Mouse (Mus musculus) liver, embryonic 15.5 days (tissue): Measurements from ENCODE around the gene Pfdn6. TPM values are rescaled to one million over a fixed set of nuclear protein-coding genes. Genes with fewer than 3 reads are reported as not detected.

ENCODE experiments used
- ATAC-seq: fragments of 200-750 bp; cut with Nextera tagmentation; 2 replicates; pipeline ENCODE4 v1.8.0; 2017; ENCODE audit warnings: moderate number of reproducible peaks, mild to moderate bottlenecking, moderate library complexity; ENCODE audit not compliant: insufficient read depth
- H3K27ac ChIP-seq: fragments of 300-500 bp; sonication (generic); replicated peaks from 2 replicates; pipeline ENCODE4 v1.5.1; 2015; ENCODE audit warnings: mild to moderate bottlenecking, inconsistent platforms
- H3K27me3 ChIP-seq: fragments of 300-500 bp; sonication (generic); 2 replicates; pipeline ENCODE4 v1.6.1; 2015; ENCODE audit warnings: mild to moderate bottlenecking, inconsistent platforms
- H3K36me3 ChIP-seq: fragments of 300-500 bp; sonication (generic); replicated peaks from 2 replicates; pipeline ENCODE4 v1.6.1; 2015; ENCODE audit warnings: moderate library complexity, mild to moderate bottlenecking, inconsistent platforms
- H3K4me1 ChIP-seq: fragments of 300-500 bp; sonication (generic); replicated peaks from 2 replicates; pipeline ENCODE4 v1.6.1; 2015; ENCODE audit warnings: inconsistent platforms
- H3K4me2 ChIP-seq: fragments of 300-500 bp; sonication (generic); 2 replicates; pipeline ENCODE4 v1.6.1; 2015; ENCODE audit warnings: moderate library complexity, mild to moderate bottlenecking, inconsistent platforms
- H3K4me3 ChIP-seq: fragments of 300-500 bp; sonication (generic); replicated peaks from 2 replicates; pipeline ENCODE4 v1.5.1; 2015; ENCODE audit warnings: mild to moderate bottlenecking, inconsistent platforms
- H3K9ac ChIP-seq: fragments of 300-500 bp; sonication (generic); 2 replicates; pipeline ENCODE4 v1.6.1; 2015; ENCODE audit warnings: moderate library complexity, mild to moderate bottlenecking, inconsistent platforms
- H3K9me3 ChIP-seq: fragments of 300-500 bp; sonication (generic); replicated peaks from 2 replicates; pipeline ENCODE4 v1.6.1; 2016; ENCODE audit warnings: inconsistent platforms
- WGBS: fragments of 180-500 bp; shearing (Covaris S2); methylation state at CpG from one replicate; pipeline ENCODE4 v1.1.7; 2015; ENCODE audit warnings: mixed read lengths; ENCODE audit not compliant: insufficient replicate concordance; 5-methylcytosine and 5-hydroxymethylcytosine counted together
- polyA plus RNA-seq: library from polyadenylated mRNA; unstranded; fragments of >200 nt; fragmentation: Nextera tagmentation; extraction: Ambion mirVana; gene quantifications from 2 replicates; pipeline ENCODE4 v1.2.1, GENCODE M21; 2015

The Pfdn6 gene
- polyA plus RNA-seq, 1 experiment from 2014 or later, result 96.8 TPM

DNA sequence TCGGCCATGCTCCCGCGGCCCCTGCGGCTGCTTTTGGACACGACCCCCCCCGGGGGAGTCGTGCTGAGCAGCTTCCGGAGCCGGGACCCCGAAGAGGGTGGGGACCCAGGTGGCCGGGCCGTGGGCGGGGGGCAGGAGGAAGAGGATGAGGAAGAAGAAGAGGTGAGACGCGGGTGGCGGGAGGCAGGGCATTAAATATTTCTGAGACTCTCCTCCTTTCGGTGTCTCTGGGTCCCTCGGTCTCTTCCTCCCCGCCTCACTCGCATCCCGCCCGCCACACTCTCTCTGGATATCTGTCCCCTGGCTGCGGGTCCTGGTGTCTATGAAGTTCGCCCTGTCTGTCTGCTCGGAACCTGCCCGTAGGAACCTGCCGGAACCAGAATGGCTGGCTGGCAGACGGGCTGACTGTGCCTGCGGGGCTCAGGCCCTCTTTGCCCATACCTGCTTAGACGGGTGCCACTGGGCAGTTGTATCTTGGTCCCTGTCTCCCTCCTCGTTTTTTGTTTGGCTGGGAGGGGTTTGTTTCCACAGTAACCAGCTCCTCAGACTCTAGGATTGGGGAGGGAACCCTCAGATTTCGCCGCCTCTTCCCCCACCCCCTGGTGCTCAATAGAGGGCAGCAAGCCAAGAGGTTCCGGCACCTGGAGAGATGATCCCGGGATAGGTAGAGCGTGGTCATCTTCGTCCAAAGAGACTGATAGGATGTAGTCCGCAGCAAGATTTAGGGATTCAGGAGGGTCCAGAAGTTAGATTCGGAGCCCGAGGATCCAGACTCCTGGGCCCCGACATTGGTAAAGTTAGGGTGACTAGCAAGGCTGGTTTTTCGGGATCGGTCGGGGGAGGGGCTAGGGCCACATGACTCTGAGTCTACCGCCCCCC, 9.6 kb downstream of the Pfdn6 start:
- Histone ChIP-seq H3K36me3 (peaks cover 56% of the 10 kb centered on the region), H3K4me3 (peak overlapping the region; percentile 75), H3K9ac (peak overlapping the region; percentile 86), H3K9me3 (no peaks in the 10 kb centered on the region), H3K4me2 (peak overlapping the region; percentile 99), H3K27me3 (no peaks in the 10 kb centered on the region), H3K27ac (peak overlapping the region; percentile 93), H3K4me1 (peaks cover 61% of the 10 kb centered on the region)
- WGBS, result 1% methylated on average over 45 of the region's 45 CpGs
- ATAC-seq, result peak; percentile 6; the same call in 1 of the 2 replicates

DNA sequence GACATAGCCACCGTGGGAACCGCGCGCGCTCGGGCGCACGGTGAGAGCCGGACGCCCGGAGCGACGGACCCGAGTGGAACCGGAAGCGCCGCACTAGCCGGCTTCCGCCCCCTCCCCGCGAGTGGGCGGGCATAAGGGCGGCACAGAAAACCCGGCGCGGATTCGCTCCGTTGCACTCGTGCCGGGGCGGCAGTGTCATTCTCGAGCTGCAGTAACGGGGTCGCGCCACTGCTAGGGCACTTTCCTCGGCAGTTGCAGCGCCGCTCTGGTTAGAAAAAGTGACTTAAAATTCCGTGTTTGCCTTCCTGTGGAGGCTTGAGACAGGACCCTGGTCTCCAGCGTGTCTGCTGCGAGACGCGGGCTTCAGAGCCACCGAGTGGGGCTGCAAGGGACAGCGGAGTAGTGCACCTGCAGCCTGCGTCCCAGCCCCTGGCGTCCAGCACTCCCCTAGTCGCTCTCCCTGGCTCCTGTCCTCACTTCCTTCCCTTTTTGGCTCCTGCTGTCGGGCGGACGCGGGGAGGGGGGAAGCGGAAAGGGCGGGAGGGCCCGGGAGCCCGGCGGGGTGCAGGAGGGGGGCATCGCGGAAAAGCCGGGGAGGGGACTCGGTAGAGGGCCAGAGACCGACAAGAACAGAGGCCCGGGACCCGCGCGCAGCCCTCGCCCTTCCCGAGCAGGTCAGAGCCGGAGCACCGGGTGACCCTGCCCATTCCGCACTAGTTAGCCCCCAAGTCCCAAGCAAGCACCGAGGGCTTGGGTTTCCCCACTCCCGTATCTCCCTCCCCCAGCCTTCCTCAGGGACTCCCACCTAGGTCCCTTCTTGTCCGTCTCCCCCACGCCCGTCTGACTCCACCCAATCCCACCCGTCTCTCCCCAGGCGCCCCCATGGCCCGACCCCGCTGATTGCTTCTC, 10.5 kb downstream of the Pfdn6 start, which contains the start of gene Rgl2:
Rgl2 (plus strand) TSS at position 173 of the 909 bp plus-strand sequence.
- Histone ChIP-seq H3K4me2 (peak within 1 kb of the TSS; percentile 99), H3K4me3 (peak within 1 kb of the TSS; percentile 75), H3K27ac (peak within 1 kb of the TSS; percentile 93), H3K27me3 (no peaks in the 10 kb centered on the region), H3K9me3 (no peaks in the 10 kb centered on the region), H3K36me3 (peaks cover 55% of the 10 kb centered on the region), H3K4me1 (peaks cover 68% of the 10 kb centered on the region), H3K9ac (peak within 1 kb of the TSS; percentile 86)
- under 1% methylated on average over 78 of the region's 80 CpGs for WGBS
- ATAC-seq, result peak; percentile 78

DNA sequence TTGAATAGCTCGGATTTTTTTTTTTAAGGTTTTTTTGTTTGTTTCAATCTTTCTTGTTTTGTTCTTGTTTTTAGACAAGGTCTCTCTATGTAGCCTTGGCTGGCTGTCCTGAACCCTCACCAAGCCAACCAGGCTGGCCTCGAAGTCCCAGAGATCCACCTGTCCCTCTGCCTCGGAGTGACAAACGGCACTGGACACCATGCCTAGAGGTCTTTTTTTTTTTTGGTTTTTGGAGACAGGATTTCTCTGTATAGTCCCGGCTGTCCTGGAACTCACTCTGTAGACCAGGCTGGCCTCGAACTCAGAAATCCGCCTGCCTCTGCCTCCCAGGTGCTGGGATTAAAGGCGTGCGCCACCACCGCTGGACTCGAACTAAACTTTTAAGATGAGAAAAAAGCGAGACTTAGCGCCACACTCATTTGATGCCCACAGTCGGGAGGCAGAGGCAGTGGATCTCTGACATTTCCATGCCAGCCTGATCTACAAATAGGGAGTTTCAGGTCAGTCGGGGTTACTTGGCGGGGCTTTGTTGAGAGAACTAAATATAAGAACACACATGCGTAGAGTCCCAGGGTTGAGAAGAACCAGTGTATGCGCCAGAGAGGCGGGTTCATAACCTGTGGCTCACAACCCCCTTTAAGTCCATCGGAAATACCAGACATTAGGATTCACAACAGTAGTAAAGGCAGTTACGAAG, 11.7 kb downstream of the Pfdn6 start:
- Histone ChIP-seq H3K9me3 (no peaks in the 10 kb centered on the region), H3K36me3 (peaks cover 48% of the 10 kb centered on the region), H3K4me1 (peaks cover 79% of the 10 kb centered on the region), H3K4me3 (peak overlapping the region; percentile 75), H3K27ac (peak overlapping the region; percentile 93), H3K9ac (peak overlapping the region; percentile 86), H3K4me2 (peak overlapping the region; percentile 99), H3K27me3 (no peaks in the 10 kb centered on the region)
- ATAC-seq, result no peak
- WGBS, result 50% methylated on average over 21 of the region's 21 CpGs

DNA sequence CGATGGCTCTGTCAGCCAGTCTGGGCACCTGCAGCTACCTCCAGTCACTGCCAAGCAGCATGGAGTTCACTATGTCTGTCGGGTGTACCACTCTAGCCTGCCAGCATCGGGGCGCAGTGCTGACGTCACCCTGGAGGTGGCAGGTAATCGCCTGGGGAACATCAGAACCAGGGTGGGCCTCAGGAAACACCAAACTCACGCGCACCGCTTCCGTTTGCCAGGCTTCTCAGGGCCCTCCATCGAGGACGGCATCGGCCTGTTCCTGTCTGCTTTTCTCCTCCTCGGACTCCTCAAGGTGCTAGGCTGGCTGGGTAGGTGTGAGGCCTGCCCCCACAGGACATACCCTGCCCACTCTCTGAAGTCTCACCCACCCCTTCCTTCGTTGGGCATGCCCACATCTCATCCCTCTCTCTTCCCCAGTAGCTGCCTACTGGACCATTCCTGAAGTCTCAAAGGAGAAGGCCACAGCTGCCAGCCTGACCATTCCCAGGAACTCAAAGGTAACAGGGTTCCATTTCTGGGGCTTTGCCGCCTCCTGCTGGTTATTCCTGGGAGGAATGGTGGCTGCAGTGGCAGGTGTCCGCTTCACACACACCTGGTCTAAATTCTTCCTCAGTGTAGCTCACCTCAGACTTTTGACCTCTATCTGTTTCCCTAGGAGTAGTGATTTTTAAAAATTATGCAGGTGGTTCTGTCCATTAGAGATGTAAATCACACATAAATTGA, 13.8 kb downstream of the Pfdn6 start:
- ATAC-seq, result no peak
- Histone ChIP-seq H3K36me3 (peaks cover 42% of the 10 kb centered on the region), H3K4me3 (no peak overlapping the region), H3K27me3 (no peaks in the 10 kb centered on the region), H3K4me1 (peaks cover 71% of the 10 kb centered on the region), H3K9ac (no peak overlapping the region), H3K27ac (no peak overlapping the region; the same call in 1 of the 2 replicates), H3K4me2 (no peak overlapping the region), H3K9me3 (no peaks in the 10 kb centered on the region)
- WGBS, result 74% methylated on average over 17 of the region's 17 CpGs

DNA sequence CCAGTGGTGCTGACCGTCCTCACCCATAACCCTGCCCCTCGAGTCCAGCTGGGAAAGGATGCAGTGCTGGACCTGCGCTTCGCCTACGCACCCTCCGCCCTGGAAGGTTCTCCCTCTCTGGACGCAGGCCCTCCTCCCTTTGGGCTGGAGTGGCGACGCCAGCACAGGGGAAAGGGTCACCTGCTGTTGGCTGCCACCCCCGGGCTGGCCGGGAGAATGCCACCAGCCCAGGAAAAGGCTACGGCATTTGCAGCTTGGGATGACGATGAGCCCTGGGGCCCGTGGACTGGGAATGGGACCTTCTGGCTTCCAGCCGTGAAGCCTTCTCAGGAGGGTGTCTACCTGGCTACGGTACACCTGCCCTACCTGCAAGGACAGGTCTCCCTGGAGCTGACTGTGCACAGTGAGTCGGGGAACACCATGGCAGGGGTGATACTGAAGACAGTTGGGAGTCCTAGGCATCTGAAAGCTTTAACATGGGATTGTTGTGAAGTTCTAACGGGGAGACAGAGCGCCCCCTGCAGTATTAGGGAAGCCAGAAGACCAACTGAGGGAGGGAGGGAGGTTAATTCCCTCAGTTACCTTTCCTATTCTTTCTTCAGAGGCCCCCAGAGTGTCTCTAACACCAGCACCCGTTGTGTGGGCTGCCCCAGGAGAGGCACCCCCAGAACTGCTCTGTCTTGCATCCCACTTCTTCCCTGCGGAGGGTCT, 14.6 kb downstream of the Pfdn6 start:
- Histone ChIP-seq H3K9ac (no peak overlapping the region), H3K4me1 (peaks cover 70% of the 10 kb centered on the region), H3K4me2 (no peak overlapping the region), H3K9me3 (no peaks in the 10 kb centered on the region), H3K27me3 (no peaks in the 10 kb centered on the region), H3K27ac (no peak overlapping the region; the same call in 1 of the 2 replicates), H3K36me3 (peaks cover 42% of the 10 kb centered on the region), H3K4me3 (no peak overlapping the region)
- no peak for ATAC-seq
- WGBS, result 84% methylated on average over 21 of the region's 21 CpGs

- ATAC-seq, result peak; percentile 20; the same call in 1 of the 2 replicates
- Histone ChIP-seq H3K4me2 (peak overlapping the region; percentile 8; the same call in 1 of the 2 replicates), H3K27me3 (no peaks in the 10 kb centered on the region), H3K4me1 (peaks cover 67% of the 10 kb centered on the region), H3K27ac (peak overlapping the region; percentile 51; the same call in 1 of the 2 replicates), H3K4me3 (no peak overlapping the region), H3K9ac (no peak overlapping the region), H3K9me3 (no peaks in the 10 kb centered on the region), H3K36me3 (peaks cover 42% of the 10 kb centered on the region)
- 71% methylated on average over 10 of the region's 10 CpGs for WGBS
Observed at GRCm38 (mm10) chr17:33924577-33925283, 15.4 kb downstream of the Pfdn6 start.

DNA sequence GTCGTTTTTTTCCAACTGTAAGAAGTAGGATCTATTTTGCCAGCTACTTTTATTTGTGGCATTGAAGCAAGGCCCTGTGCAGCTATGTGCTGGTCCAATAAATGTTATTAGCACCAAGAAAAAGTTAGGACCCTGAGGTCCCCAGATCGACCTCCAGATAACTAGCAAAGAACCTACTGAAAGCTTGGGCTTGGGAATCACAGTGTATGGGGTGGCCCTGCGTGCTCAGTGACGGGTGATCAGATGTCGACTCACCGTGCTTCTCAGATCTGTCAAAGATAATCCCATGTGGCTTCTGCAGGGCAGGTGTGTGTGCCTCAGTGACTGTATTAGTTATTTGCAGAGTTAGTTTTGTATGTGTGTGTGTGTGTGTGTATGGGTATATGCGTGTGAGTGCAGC, 18.8 kb downstream of the Pfdn6 start:
- WGBS, result 68% methylated on average over 7 of the region's 7 CpGs

GRCm38 (mm10) chr17:33920282-33921097, 19.7 kb downstream of the Pfdn6 start:
- peak overlapping the region; percentile 90 for H3K4me3 ChIP-seq
- under 1% methylated on average over 36 of the region's 36 CpGs for WGBS

More for the DNA sequence above, 18.8 kb downstream of the Pfdn6 start:
- H3K9ac ChIP-seq, result no peak overlapping the region
- no peaks in the 10 kb centered on the region for H3K27me3 ChIP-seq
- 0 out of 2 replicates have a peak overlapping the region, but pooled peaks have one; percentile 96 for H3K4me2 ChIP-seq
- no peak for ATAC-seq
- H3K36me3 ChIP-seq, result peaks cover 44% of the 10 kb centered on the region
- peaks cover 20% of the 10 kb centered on the region for H3K9me3 ChIP-seq
- peaks cover 76% of the 10 kb centered on the region for H3K4me1 ChIP-seq
- H3K4me3 ChIP-seq, result no peak overlapping the region; the same call in 1 of the 2 replicates
- H3K27ac ChIP-seq, result 0 out of 2 replicates have a peak overlapping the region, but pooled peaks have one; percentile 41

More at GRCm38 (mm10) chr17:33920282-33921097, 19.7 kb downstream of the Pfdn6 start:
- H3K36me3 ChIP-seq, result peaks cover 36% of the 10 kb centered on the region
- H3K9me3 ChIP-seq, result peaks cover 20% of the 10 kb centered on the region
- peaks cover 72% of the 10 kb centered on the region for H3K4me1 ChIP-seq
- H3K27me3 ChIP-seq, result no peaks in the 10 kb centered on the region
- peak overlapping the region; percentile 94 for H3K27ac ChIP-seq
- H3K4me2 ChIP-seq, result peak overlapping the region; percentile 96
- peak overlapping the region; percentile 87 for H3K9ac ChIP-seq
- peak; percentile 11; the same call in 1 of the 2 replicates for ATAC-seq
